Mouse (Mus musculus): ENCODE measurements at regions not wholly inside any gene's neighbourhood (a gene's known extent, or its start where the extent isn't known, plus 50 kb on each side); places are given as distances from the start of the nearest gene placed in this dataset.

- no peak for DNase-seq (ENCODE audit: low spot score in 2 of 2)
Observed at GRCm38 (mm10) chr2:103893159-103893740, 64.5 kb upstream of the Lmo2 start.

- DNase-seq (ENCODE audit: low spot score in 2 of 2): no peak
Observed at GRCm38 (mm10) chr2:103893805-103894204, 64.0 kb upstream of the Lmo2 start.

- DNase-seq (ENCODE audit: low spot score in 2 of 2): no peak
Observed at GRCm38 (mm10) chr2:103894981-103895676, 62.7 kb upstream of the Lmo2 start.

GRCm38 (mm10) chr2:103896160-103896559, 61.6 kb upstream of the Lmo2 start:
- no peak for DNase-seq (ENCODE audit: low spot score in 2 of 2)

GRCm38 (mm10) chr2:103896814-103897213, 61.0 kb upstream of the Lmo2 start:
- no peak for DNase-seq (ENCODE audit: low spot score in 2 of 2)

GRCm38 (mm10) chr2:103899713-103900112, 58.1 kb upstream of the Lmo2 start:
- no peak for DNase-seq (ENCODE audit: low spot score in 2 of 2)

GRCm38 (mm10) chr2:103900384-103900783, 57.4 kb upstream of the Lmo2 start:
- peak in 1 of 2 experiments; percentile 31 for DNase-seq (ENCODE audit: low spot score in 2 of 2)

GRCm38 (mm10) chr2:103901457-103901856, 56.3 kb upstream of the Lmo2 start:
- no peak for DNase-seq (ENCODE audit: low spot score in 2 of 2)

- no peak for DNase-seq (ENCODE audit: low spot score in 2 of 2)
Observed at GRCm38 (mm10) chr2:103902777-103903176, 55.0 kb upstream of the Lmo2 start.

GRCm38 (mm10) chr2:103905681-103906080, 52.1 kb upstream of the Lmo2 start:
- no peak for DNase-seq (ENCODE audit: low spot score in 2 of 2)

GRCm38 (mm10) chr2:103906581-103907184, 51.1 kb upstream of the Lmo2 start:
- DNase-seq (ENCODE audit: low spot score in 2 of 2): no peak
